Mouse (Mus musculus) embryonic facial prominence, embryonic 14.5 days (tissue): ENCODE results near the gene Eif1. TPM values are rescaled to one million over a fixed set of nuclear protein-coding genes. Genes with fewer than 3 reads are reported as not detected.
"Not testable (repeated sequence)": the region's sequence is repeated elsewhere in the genome, so short reads cannot be mapped to it uniquely, and the experiment has no call there.

Experiments
- ATAC-seq: fragments of 200-750 bp; cut with Nextera tagmentation; 2 replicates; pipeline ENCODE4 v1.8.0; 2017; ENCODE audit warnings: low read depth, moderate number of reproducible peaks, moderate TSS enrichment
- DNase-seq: peaks from one replicate; pipeline ENCODE4 v3.0.0-alpha.2; 2015; ENCODE audit warnings: low spot score
- H3K27ac ChIP-seq: fragments of 300-500 bp; sonication (generic); replicated peaks from 2 replicates; pipeline ENCODE4 v1.5.1; 2014; ENCODE audit warnings: low read depth, mild to moderate bottlenecking, low read length, moderate library complexity
- H3K27me3 ChIP-seq: fragments of 300-500 bp; sonication (generic); replicated peaks from 2 replicates; pipeline ENCODE4 v1.6.1; 2014; ENCODE audit warnings: low read length; ENCODE audit not compliant: control insufficient read depth, insufficient read depth
- H3K36me3 ChIP-seq: fragments of 300-500 bp; sonication (generic); 2 replicates; pipeline ENCODE4 v1.6.1; 2014; ENCODE audit warnings: low read length, mixed read lengths; ENCODE audit not compliant: control insufficient read depth, insufficient read depth
- H3K4me1 ChIP-seq: fragments of 300-500 bp; sonication (generic); 2 replicates; pipeline ENCODE4 v1.6.1; 2014; ENCODE audit warnings: antibody characterized with exemption, low read length; ENCODE audit not compliant: control insufficient read depth, insufficient read depth
- H3K4me2 ChIP-seq: fragments of 300-500 bp; sonication (generic); 2 replicates; pipeline ENCODE4 v1.6.1; 2014; ENCODE audit warnings: low read depth, mild to moderate bottlenecking, low read length, moderate library complexity, mixed read lengths
- H3K4me3 ChIP-seq: fragments of 300-500 bp; sonication (generic); 2 replicates; pipeline ENCODE4 v1.5.1; 2014; ENCODE audit warnings: low read depth, mild to moderate bottlenecking, low read length
- H3K9ac ChIP-seq: fragments of 300-500 bp; sonication (generic); 2 replicates; pipeline ENCODE4 v1.6.1; 2014; ENCODE audit warnings: low read depth, mild to moderate bottlenecking, low read length, moderate library complexity, mixed read lengths
- H3K9me3 ChIP-seq: fragments of 300-500 bp; sonication (generic); 2 replicates; pipeline ENCODE4 v1.6.1; 2016; ENCODE audit warnings: low read length; ENCODE audit not compliant: control insufficient read depth
- WGBS: fragments of 180-500 bp; shearing (Covaris S2); extraction: QIAGEN DNeasy Blood & Tissue Kit; methylation state at CpG from one replicate; pipeline ENCODE4 v1.1.7; 2014; 5-methylcytosine and 5-hydroxymethylcytosine counted together
- polyA plus RNA-seq: library from polyadenylated mRNA; unstranded; fragments of >200 nt; fragmentation: Nextera tagmentation; extraction: Ambion mirVana; gene quantifications from 2 replicates; pipeline ENCODE4 v1.2.1, GENCODE M21; 2014

Eif1 gene
- polyA plus RNA-seq, 1 experiment from 2014 or later = 1,879 TPM

DNA sequence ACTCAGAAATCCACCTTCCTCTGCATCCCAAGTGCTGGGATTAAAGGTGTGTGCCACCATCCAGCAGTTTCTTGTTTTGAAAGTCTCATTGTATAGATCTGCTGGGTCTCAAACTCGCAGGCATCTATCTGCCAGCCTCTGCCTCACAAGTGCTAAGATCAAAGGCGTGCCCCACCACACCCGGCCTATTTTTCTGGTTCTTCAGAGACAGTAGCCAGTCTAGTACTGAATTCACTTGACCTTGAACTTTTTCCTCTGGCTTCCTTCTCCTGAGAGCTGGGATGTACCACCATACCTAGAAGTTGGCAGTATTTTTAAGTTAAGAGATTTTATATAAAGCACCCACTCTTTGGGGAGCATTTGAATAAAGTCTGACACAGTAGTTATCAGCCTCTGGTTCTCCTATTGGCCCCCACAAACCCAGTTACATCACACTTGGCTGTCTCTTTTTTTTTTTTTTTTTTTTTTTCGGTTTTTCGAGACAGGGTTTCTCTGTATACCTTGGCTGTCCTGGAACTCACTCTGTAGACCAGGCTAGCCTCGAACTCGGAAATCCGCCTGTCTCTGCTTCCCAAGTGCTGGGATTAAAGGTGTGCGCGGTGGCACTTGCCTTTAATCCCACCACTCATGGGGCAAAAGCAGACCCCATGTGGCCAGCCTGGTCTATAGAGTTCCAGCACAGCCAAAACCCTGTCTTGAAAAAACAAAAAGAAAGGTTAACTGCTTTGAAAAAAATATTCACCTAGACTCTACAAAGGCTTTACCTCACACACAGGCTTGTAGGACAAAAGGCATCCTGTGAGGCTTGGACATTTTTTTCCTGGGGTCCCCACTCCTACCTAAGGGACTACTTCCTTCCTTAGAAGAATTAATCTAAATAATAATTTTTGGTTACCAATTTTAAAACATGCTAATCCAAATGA, 895 bp upstream of the Eif1 start:
- 88% methylated on average over 10 of the region's 10 CpGs for WGBS
- peak overlapping the region; percentile 63; the same call in 1 of the 2 replicates for H3K27ac ChIP-seq

DNA sequence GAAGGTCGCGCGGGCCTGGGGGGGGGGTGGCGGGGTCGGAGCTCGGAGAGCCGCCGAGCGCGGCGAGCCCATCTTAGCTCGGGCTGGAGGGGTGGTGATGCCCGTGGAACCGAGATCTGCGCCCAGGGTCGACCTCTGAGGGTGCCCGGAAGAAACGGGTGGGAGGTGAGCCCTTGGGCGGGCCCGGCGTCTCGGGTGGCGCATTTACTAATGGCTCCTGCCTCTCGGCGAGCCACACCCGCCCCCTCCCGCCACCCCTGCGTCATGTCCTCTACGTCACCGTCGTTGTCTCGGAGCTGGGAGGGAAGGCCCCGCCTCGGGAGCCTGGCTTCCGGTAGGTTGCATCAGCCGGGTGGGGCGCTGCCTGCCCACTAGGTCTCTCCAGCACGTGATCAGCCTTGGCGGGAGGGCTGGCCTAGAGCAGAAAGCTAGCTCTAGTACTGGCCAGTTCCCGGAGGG, 516 bp downstream of the Eif1 start:
- Histone ChIP-seq H3K9me3 (no peaks in the 10 kb centered on the region), H3K27me3 (no peaks in the 10 kb centered on the region), H3K4me2 (peak overlapping the region; percentile 68), H3K36me3 (peaks cover 23% of the 10 kb centered on the region), H3K4me1 (no peaks in the 10 kb centered on the region), H3K9ac (peak overlapping the region; percentile 99), H3K27ac (peak overlapping the region; percentile 99), H3K4me3 (peak overlapping the region; percentile 85)
- ATAC-seq = peak; percentile 84
- peak; percentile 98 for DNase-seq
- WGBS = 0% methylated on average over 23 of the region's 40 CpGs

More for the DNA sequence above, 895 bp upstream of the Eif1 start:
- no peak overlapping the region for H3K9ac ChIP-seq
- peak overlapping the region; percentile 69 for H3K4me2 ChIP-seq
- DNase-seq (no peak), ATAC-seq (no peak)
- no peaks in the 10 kb centered on the region for H3K27me3 ChIP-seq
- H3K4me3 ChIP-seq = peak overlapping the region; percentile 85
- no peaks in the 10 kb centered on the region for H3K9me3 ChIP-seq
- H3K4me1 ChIP-seq = no peaks in the 10 kb centered on the region
- peaks cover 23% of the 10 kb centered on the region for H3K36me3 ChIP-seq

DNA sequence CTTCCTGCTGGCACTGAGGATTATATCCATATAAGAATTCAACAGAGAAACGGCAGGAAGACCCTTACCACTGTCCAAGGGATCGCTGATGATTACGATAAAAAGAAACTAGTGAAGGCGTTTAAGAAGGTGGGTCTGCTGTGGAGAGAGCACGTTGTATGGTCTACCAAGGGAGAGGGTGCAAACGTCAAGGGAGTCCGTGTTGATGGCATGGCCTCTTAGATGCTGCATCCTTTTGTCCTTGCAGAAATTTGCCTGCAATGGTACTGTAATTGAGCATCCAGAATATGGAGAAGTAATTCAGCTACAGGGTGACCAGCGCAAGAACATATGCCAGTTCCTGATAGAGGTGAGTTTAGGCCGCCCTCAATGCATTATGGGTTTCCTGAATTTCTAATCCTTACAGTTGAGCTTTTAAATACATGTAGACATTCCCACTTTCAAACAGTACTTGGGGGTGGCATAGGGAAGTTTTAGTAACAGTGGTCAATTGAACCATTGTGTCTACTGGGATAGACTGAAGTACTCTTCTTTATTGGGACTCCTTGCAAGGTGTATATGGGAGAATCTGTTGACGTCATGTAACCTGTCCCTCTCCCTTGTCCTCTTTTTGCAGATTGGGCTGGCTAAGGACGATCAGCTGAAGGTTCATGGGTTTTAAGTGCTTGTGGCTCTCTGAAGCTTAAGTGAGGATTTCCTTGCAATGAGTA, 1.2 kb downstream of the Eif1 start:
- peak overlapping the region; percentile 99 for H3K9ac ChIP-seq
- H3K4me3 ChIP-seq = peak overlapping the region; percentile 85
- not testable (repeated sequence) for DNase-seq, H3K27me3 ChIP-seq, ATAC-seq, H3K9me3 ChIP-seq, H3K4me1 ChIP-seq
- H3K36me3 ChIP-seq = peaks cover 23% of the 10 kb centered on the region
- peak overlapping the region; percentile 99 for H3K27ac ChIP-seq
- 19% methylated on average over 11 of the region's 11 CpGs for WGBS
- H3K4me2 ChIP-seq = peak overlapping the region; percentile 68

DNA sequence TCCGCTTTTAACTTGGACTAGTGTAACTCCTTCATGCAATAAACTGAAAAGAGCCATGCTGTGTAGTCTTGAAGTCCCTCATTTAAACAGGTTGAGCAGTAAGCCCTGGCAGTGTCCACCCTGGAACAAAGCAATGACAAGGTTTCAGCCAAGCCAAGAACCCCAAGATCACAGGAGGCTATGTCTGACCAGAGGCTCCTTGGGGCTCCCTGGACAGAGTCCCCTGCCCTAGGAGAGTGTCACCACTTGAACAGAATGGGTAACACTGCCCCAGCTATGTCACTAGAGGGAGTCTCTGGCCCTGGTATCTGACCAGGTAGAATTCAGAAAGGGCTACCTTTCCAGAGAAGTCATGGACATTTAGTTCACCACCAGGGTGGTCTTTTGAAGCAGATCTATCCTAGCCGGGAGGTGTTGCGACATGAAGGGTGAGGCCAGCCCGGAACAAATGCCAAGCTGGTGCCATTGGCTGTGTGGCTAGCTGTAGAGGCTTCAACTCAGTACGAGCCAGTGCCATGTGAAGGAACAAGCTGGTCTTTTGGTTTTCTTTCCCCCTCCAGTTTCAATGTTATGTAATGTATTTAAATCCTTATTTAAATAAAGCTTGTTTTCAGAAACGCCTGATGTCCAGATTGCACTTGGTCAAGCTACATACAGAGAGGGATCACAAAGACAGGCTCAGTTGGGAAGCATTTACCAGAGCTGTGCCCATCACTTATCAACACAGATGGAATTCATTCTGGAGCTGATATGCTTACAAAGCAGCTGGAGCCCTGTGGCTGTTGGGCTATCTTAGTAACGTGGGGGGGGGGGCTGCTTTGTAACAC, 2.0 kb downstream of the Eif1 start:
- H3K4me3 ChIP-seq, DNase-seq, H3K9ac ChIP-seq, H3K4me2 ChIP-seq, H3K27ac ChIP-seq, H3K4me1 ChIP-seq, H3K9me3 ChIP-seq, H3K27me3 ChIP-seq, ATAC-seq: not testable (repeated sequence)
- peaks cover 23% of the 10 kb centered on the region for H3K36me3 ChIP-seq
- WGBS = 78% methylated on average over 7 of the region's 7 CpGs

DNA sequence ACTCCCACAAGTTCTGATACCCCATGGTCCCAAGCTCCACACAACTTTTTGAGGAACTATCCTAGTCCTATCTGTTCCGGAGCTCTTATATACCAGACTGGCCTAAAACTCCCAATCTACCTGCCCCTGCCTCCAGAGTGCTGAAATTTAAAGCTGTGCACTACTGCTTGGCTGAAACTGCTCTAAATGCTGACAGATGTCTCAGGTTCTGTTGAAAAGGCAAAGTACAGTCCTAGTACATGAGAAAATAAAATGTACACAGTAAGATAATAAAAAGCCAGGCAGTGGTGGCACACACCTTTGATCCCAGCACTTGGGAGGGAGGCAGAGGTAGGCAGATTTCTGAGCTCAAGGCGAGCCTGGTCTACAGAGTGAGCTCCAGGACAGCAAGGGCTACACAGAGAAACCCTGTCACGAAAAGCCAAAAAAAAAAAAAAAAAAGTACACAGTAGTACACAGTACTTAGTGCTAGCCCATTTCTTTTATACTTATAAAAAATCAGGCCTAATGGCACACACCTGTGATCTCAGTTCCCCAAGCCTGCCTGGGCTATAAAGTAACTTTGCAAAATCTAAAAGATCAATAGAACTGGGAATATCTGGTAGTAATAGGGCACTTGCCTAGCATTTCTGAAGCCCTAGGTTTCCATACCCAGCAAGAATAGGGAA, 3.0 kb downstream of the Eif1 start:
- WGBS = 65% methylated on average over 3 of the region's 3 CpGs
- H3K9me3 ChIP-seq = no peaks in the 10 kb centered on the region
- H3K27ac ChIP-seq = no peak overlapping the region
- H3K4me2 ChIP-seq = no peak overlapping the region
- no peak overlapping the region for H3K4me3 ChIP-seq
- H3K9ac ChIP-seq = no peak overlapping the region
- H3K27me3 ChIP-seq = no peaks in the 10 kb centered on the region
- ATAC-seq (no peak), DNase-seq (no peak)
- H3K4me1 ChIP-seq = no peaks in the 10 kb centered on the region
- H3K36me3 ChIP-seq = peaks cover 23% of the 10 kb centered on the region

DNA sequence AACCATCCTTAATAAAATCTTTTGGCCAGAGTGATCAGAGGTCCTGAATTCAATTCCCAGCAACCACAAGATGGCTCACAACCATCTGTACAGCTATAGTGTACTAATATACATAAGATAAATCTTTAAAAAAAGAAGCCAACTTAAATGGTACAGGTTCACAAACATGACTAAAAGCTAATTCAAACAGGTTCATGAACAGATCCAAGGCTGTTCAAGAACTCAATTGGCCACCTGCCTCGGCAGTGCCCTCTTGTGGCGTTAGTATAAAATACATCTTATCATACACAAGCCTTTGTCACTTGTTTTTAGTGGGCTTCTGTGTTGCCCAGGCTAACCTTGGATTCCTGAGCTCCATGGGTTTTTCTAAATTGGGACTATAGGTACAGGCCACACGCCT, 3.9 kb downstream of the Eif1 start:
- no peak for ATAC-seq
- peaks cover 23% of the 10 kb centered on the region for H3K36me3 ChIP-seq
- H3K4me3 ChIP-seq = no peak overlapping the region
- peak; percentile 72 for DNase-seq
- H3K9ac ChIP-seq = no peak overlapping the region
- H3K4me2 ChIP-seq = no peak overlapping the region
- H3K4me1 ChIP-seq = no peaks in the 10 kb centered on the region
- WGBS = 20% methylated on average over 3 of the region's 3 CpGs
- no peaks in the 10 kb centered on the region for H3K27me3 ChIP-seq
- H3K9me3 ChIP-seq = no peaks in the 10 kb centered on the region
- H3K27ac ChIP-seq = no peak overlapping the region

DNA sequence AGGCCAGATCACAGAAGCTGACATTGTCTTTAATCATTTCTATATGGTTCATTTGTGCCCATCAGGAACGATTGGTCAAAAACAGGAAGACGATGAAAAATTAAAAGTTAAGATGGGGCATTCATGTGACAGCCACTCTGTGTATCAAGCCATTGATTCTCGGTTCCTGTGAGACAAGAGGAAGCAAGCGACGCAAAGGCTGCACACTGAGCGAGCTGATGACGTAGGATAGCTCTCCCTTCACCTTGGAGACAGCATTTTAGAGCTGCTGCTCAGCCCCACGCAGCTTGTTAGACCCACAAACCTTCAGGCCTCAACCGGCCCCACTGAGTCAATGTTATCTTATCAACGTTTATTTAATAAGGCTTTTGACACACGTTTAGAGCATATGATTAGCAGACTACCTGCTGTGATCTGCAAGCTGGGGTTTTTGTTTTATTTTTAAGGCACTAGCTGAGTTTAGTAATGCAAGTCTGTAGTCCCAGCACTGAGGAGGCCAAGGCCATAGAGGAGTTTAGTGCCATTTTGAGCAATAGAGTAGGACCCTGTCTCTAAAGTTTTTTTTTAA, 5.5 kb downstream of the Eif1 start:
- DNase-seq (no peak), ATAC-seq (no peak)
- Histone ChIP-seq H3K9ac (no peak overlapping the region), H3K27me3 (no peaks in the 10 kb centered on the region), H3K36me3 (peaks cover 23% of the 10 kb centered on the region), H3K27ac (no peak overlapping the region), H3K4me1 (no peaks in the 10 kb centered on the region), H3K4me2 (no peak overlapping the region), H3K9me3 (no peaks in the 10 kb centered on the region), H3K4me3 (no peak overlapping the region)
- WGBS = 83% methylated on average over 11 of the region's 11 CpGs
